Mouse (Mus musculus): ENCODE data around the gene Ube2k. TPM values are rescaled to one million over a fixed set of nuclear protein-coding genes. Genes with fewer than 3 reads are reported as not detected.

Ube2k gene
- total and polyA plus RNA-seq, 3 experiments, result 52.9 to 231 TPM; not detected in 1

DNA sequence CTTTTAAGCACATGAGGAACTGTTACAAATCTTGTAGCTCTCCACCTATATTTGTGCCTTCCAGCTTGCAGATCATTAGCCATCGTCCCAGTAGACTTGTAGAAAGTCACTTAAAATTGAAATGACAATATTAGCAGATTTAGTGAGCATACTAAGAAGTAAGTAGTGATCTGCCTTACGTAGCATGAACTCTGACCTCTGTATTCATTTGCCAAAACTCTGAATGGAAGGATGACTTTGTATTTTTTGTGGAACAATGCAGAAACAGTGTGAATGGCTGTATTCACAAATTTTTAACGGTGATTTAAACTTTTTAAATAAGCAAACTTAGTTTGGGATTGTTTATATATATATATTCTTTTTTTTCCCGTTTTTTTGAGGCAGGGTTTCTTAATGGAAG is 1.8 kb downstream of the Ube2k start:
- Histone ChIP-seq H3K4me3 (ENCODE audit: control insufficient read depth in 1 of 2, insufficient read depth in 1 of 2, low read depth in 2 of 2, low read length in 2 of 2) (peak overlapping the region in 1 of 2 experiments; percentile 82; a peak in 2 of 4 replicates), H3K9ac (ENCODE audit: control insufficient read depth, low read depth, low read length, poor library complexity, severe bottlenecking) (peak overlapping the region; percentile 98), H3K27ac (ENCODE audit: control insufficient read depth, low read depth, low read length) (no peak overlapping the region), H3K79me2 (ENCODE audit: control insufficient read depth, insufficient read depth, low read length, poor library complexity) (peaks cover 59% of the 10 kb centered on the region), H3K9me3 (replicated peaks; ENCODE audit: insufficient read depth, low read length) (no peaks in the 10 kb centered on the region), H3K36me3 (ENCODE audit: control insufficient read depth in 1 of 2, insufficient read depth in 2 of 2, low read length in 2 of 2) (peaks cover 8 to 48% of the 10 kb centered on the region in 2 experiments), H3K4me1 (ENCODE audit: control insufficient read depth in 1 of 2, insufficient read depth in 2 of 2, low read length in 2 of 2) (peaks cover 17 to 21% of the 10 kb centered on the region in 2 experiments), H3K27me3 (ENCODE audit: control insufficient read depth in 1 of 2, insufficient read depth in 2 of 2, low read length in 2 of 2) (no peaks in the 10 kb centered on the region)
- no peak for TF ChIP-seq UBTF (IDR thresholded peaks at IDR 0.05; ENCODE audit: borderline replicate concordance, insufficient read depth, low read depth, low read length)
- TF ChIP-seq KAT2A (conservative IDR thresholded peaks at IDR 0.05; ENCODE audit: low read depth, low read length), result no peak
- TF ChIP-seq GATA1 (IDR thresholded peaks at IDR 0.05; ENCODE audit: low read depth, low read length), result no peak
- TF ChIP-seq NRF1 (IDR thresholded peaks at IDR 0.05; ENCODE audit: insufficient read depth, low read depth, low read length, poor library complexity, severe bottlenecking), result no peak
- no peak for TF ChIP-seq ELF1 (IDR thresholded peaks at IDR 0.05; ENCODE audit: low read depth, low read length)
- no peak for TF ChIP-seq MYC (IDR thresholded peaks at IDR 0.05; ENCODE audit: low read depth, low read length)
- TF ChIP-seq CTCF (IDR thresholded peaks at IDR 0.05 in 2 of 3, conservative IDR thresholded peaks at IDR 0.05 in 1 of 3; ENCODE audit: control insufficient read depth in 1 of 3, insufficient read depth in 1 of 3, low read depth in 2 of 3, low read length in 3 of 3, poor library complexity in 1 of 3, severe bottlenecking in 1 of 3), result no peak
- no peak for TF ChIP-seq TAL1 (IDR thresholded peaks at IDR 0.05; ENCODE audit: low read length)
- peak; percentile 47 for DNase-seq (ENCODE audit: low read depth, low spot score)

DNA sequence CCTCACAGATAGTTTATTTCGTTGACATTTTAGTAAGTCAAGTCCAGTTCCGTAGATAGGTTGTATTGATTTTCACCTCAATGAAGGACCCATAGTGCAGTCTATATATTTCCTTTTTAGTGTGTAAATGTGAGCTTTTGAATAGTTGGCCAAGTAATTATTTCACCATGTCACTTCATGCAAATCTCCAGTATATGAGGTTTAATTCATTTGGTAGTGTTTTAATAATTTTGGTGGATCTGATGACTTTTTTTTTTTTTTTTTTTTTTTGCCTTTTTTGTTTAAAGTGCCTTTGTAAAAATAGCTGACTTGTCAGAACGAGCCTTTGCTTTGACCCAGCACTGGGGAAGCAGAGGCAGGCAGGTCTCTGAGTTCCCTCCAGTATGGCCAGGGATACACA is 2.8 kb downstream of the Ube2k start:
- Histone ChIP-seq H3K9ac (ENCODE audit: control insufficient read depth, low read depth, low read length, poor library complexity, severe bottlenecking) (no peak overlapping the region; the same call in 1 of the 2 replicates), H3K4me1 (ENCODE audit: control insufficient read depth in 1 of 2, insufficient read depth in 2 of 2, low read length in 2 of 2) (peaks cover 16 to 17% of the 10 kb centered on the region in 2 experiments), H3K27me3 (ENCODE audit: control insufficient read depth in 1 of 2, insufficient read depth in 2 of 2, low read length in 2 of 2) (no peaks in the 10 kb centered on the region), H3K36me3 (ENCODE audit: control insufficient read depth in 1 of 2, insufficient read depth in 2 of 2, low read length in 2 of 2) (peaks cover 8 to 44% of the 10 kb centered on the region in 2 experiments), H3K27ac (ENCODE audit: control insufficient read depth, low read depth, low read length) (no peak overlapping the region), H3K79me2 (ENCODE audit: control insufficient read depth, insufficient read depth, low read length, poor library complexity) (peaks cover 66% of the 10 kb centered on the region), H3K4me3 (ENCODE audit: control insufficient read depth in 1 of 2, insufficient read depth in 1 of 2, low read depth in 2 of 2, low read length in 2 of 2) (peak overlapping the region in 1 of 2 experiments; percentile 82; a peak in 1 of 4 replicates), H3K9me3 (replicated peaks; ENCODE audit: insufficient read depth, low read length) (no peaks in the 10 kb centered on the region)
- TF ChIP-seq GABPA (IDR thresholded peaks at IDR 0.05; ENCODE audit: low read depth, low read length) (no peak), RCOR1 (IDR thresholded peaks at IDR 0.05; ENCODE audit: low read depth, low read length) (no peak), MAX (IDR thresholded peaks at IDR 0.05; ENCODE audit: low read length) (no peak), SMC3 (IDR thresholded peaks at IDR 0.05; ENCODE audit: low read depth, low read length) (no peak), UBTF (IDR thresholded peaks at IDR 0.05; ENCODE audit: borderline replicate concordance, insufficient read depth, low read depth, low read length) (no peak), RAD21 (IDR thresholded peaks at IDR 0.05; ENCODE audit: low read depth, low read length) (no peak), BHLHE40 (IDR thresholded peaks at IDR 0.05; ENCODE audit: borderline replicate concordance, low read depth, low read length) (no peak), EP300 (IDR thresholded peaks at IDR 0.05; ENCODE audit: low read depth in 1 of 2, low read length in 2 of 2) (no peak)
- DNase-seq (ENCODE audit: low read depth, low spot score), result no peak
